Mouse (Mus musculus) heart, postnatal 0 days (tissue): ENCODE data around the gene Gm17655.

Source experiments
- CTCF ChIP-seq: IDR thresholded peaks from 2 replicates; pipeline ENCODE4 v1.5.1; 2016; ENCODE audit warnings: antibody characterized with exemption, control low read depth, low read depth
- EP300 ChIP-seq: IDR thresholded peaks from 2 replicates; pipeline ENCODE4 v1.6.1; 2016; ENCODE audit warnings: antibody characterized with exemption, low read depth

DNA sequence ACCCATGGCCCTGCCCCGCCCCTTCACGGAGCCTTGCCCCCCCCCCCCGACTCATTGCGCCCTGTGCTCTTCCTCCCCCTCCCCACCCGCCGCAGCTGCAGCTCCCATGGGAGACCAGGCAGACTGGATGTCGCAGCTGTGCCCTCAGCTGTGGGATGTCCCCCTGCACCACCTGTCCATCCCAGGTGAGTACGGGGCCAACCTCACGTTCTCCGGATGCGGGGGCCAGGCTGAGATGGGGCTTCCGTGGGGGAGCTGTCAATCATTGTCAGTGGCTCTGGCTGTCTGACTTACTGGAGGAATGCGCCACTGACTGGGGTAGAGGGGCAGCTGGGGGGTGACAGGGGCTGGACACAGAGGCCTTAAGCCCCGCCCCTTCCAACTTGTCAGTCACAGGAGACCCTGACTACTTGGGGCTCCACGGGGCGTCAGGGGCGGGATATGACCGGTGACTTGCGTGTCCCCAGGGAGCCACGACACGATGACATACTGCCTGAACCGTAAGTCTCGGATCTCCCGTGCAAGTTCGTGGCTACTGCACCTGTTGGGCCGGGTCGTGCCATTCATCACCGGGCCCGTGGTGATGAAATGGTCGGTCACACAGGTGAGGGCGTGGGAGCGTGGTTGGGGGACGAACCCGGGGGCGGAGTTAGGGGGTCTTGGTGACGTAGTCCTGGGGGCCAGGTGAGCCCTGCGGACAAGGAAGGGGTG, 28.8 kb upstream of the Gm17655 start:
- no peak for TF ChIP-seq EP300
- TF ChIP-seq CTCF = no peak
